Mouse (Mus musculus): ENCODE measurements around the gene Cabp2.
"Not testable (repeated sequence)": the region's sequence is repeated elsewhere in the genome, so short reads cannot be mapped to it uniquely, and the experiment has no call there.

Cabp2 gene

GRCm38 (mm10) chr19:4055947-4056693 lies 25.3 kb upstream of the Cabp2 start:
- CTCF ChIA-PET, result interaction anchor here (0.7 to 1.4 kb wide), 3 partner anchors 9 to 69 kb away, joined by 3 to 5 read pairs (median 4); no protein-coding TSS in a partner anchor

- CTCF ChIA-PET, result interaction anchor here (0.6 to 1.4 kb wide), 4 partner anchors 9 to 213 kb away, joined by 3 to 5 read pairs (median 4); no protein-coding TSS in a partner anchor
Observed at GRCm38 (mm10) chr19:4056727-4057126, 24.7 kb upstream of the Cabp2 start.

GRCm38 (mm10) chr19:4057389-4057788 lies 24.0 kb upstream of the Cabp2 start:
- CTCF ChIA-PET, result interaction anchor here (0.6 to 1.4 kb wide), 2 partner anchors 10 to 214 kb away, joined by 4 to 5 read pairs; no protein-coding TSS in a partner anchor

DNA sequence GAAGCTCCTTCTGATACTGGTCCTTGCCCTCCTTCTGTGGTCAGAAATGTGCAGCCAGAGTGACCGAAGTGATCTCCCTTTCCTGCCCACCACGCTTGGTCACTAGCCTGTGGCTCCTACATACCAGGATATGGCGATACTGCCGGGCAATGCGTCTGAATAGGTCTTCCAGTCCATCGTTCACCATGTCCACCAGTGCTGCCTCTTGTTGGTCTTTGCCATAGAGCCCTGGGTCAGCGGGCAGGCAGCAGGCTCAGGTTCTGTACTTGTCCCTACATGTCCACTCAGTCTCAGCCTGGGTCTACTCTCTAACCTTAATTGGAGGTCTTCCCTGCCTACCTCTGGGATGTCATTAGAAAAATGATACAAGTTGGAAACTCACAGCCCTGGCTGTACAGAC lies 23.4 kb upstream of the Cabp2 start:
- CTCF ChIA-PET, result no interaction called here

DNA sequence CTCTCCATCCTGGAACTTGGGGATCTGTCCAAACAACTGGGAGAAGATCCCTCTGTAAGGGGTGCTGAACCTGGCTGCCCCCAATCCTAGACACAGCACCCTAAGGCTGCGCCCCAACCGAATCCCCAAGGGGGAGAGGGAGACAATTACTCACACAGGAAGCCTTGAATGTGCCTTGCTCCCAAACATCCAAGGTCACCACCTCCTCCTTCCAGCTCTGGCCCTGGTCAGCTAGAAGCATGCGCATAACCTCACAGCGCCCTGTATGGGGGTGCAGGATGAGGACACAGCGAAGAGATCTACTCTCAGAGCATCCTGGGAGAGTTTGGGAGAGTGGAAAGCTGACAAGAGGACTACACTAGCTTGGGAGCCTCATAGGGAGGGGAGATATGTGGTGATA lies 22.8 kb upstream of the Cabp2 start:
- CTCF ChIA-PET, result no interaction called here

DNA sequence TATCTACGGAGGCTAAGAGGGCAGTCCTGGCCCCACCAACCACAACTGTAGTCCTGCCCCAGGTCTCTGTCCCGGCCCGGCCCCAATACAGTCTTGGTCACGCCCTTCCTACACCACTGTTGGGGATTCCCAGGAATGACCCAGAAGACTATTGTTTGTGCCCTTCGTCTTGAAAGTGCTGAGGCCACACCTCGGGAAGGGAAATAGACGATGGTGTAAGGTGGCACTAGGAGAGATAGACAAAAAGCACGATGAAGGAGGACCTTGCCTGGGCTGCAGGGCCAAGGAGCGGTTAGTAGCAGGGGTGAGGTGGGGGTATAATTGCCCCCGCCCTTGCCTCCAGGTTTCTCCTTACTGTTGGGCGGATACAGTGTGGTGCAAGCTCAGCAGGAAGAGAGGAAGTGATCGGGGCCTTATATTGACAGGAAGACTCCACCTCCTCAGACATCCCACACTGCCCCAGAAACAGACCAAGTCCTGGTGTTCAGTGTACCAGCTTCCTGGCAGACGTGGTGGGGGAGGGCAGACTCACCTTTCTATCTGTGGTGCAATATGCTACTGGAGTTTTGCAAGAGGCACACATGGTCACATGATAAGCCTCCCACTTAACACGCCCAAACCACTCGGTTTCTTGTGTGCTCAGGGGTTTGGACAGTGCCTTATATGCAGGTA lies 22.2 kb upstream of the Cabp2 start, which contains the start of gene Gstp3:
Gene Gstp3, minus strand, starts transcription at position 501 of the 672 bp plus-strand sequence.
- CTCF ChIA-PET, result interaction anchor here (0.5 kb wide), 1 partner anchor 318 kb away, joined by 3 read pairs; no protein-coding TSS in a partner anchor

GRCm38 (mm10) chr19:4060044-4060898 lies 21.1 kb upstream of the Cabp2 start:
- CTCF ChIA-PET, result not testable (repeated sequence)

DNA sequence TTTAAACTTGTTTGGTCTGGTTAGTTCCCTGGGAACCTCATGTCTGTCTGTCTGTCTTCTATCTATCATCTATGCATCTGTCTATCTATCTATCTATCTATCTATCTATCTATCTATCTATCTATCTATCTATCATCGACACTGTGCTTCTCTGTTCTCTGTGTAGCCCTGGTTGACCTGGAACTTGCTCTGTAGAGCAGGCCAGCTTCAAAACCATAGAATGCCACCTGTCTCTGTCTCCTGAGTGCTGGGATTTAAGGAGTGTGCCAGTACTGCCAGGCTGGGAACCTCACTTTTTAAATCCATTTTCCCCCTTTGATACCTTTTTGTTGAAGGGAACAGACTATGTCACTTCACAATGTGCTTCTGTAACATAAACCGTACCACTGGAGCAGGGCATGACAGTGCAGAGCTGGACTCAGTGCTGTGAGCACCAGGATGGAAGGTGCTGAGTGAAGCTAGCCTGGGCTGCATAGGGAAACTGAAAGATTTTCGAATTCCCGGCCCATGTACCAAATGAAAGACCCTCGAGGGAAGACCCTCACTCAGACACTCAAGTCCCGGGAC lies 20.4 kb upstream of the Cabp2 start:
- CTCF ChIA-PET, result interaction anchor here (0.5 kb wide), 1 partner anchor 35 kb away, joined by 3 read pairs; no protein-coding TSS in a partner anchor

DNA sequence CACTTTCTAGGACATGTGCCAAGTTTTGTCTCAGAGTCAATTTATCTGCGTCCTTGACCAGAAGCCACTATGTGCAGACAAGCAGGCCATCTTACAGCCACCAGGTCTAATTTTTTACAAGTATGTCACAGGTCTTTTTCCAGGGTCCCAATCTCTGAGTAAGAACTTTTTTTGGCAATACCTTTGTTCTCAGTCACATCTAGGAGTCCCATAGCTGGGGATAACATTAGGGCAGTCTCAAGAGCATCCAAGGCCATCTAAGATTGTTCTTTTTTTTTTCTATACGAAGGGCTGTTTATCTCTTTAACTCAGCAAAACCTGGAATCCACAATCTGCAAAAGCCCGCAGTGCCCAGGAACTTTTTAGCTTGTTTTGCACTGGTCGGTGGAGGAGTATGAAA lies 18.0 kb upstream of the Cabp2 start:
- CTCF ChIA-PET, result not testable (repeated sequence)

DNA sequence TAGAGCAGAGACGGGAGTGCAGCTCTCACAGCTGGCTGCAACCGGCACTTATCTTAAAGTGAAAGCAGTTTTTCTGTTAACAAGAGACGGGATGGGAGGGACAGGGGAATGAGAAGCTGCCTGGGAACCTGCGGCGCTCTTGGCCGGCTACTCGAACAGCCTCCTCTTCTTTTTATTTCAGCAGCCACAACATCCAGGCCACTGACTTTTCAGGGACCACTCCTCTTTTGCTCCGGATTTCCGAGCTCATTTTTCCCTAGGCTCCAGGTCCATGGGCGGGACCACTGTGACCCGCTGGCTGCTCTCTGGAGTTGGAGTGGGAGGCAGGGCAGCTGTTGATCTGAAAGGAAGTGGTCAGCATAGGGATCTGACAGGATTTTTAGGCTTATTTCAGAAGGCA lies 16.9 kb upstream of the Cabp2 start:
- CTCF ChIA-PET, result not testable (repeated sequence)

GRCm38 (mm10) chr19:4066280-4066679 lies 15.1 kb upstream of the Cabp2 start:
- CTCF ChIA-PET, result no interaction called here

DNA sequence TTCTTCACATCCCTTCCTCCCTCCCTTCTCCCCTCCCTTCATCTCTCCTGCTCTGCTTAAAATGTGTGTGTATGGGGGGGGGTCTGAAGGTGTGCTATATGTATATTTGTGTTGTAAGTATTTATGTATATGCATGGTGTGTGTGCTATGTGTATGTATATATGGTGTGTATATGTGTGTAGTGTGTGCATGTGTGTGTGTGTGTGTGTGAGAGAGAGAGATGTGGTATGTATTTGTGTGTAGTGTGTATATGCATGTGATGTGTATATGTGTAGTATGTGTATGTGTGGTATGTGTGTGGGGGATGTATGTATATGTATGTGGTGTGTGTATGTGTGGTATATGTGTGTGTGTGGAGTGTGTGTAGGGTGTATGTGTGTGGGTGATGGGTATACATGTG lies 14.5 kb upstream of the Cabp2 start:
- CTCF ChIA-PET, result no interaction called here

DNA sequence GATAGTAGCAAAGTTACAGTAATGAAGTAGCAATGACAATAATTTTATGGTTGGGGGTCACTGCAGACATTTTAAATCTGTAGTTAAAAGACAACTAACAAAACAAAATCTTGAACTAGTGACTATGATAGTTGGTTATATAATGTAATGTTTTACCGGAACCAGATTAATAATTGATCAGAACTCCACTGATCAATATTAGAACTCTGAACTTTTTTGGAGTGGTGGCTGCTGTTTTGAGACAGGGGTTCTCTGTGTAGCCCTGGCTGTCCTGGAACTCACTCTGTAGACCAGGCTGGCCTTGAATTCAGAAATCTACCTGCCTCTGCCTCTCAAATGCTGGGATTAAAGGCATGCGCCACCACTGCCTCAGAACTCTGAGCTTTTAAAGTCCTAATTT lies 13.1 kb upstream of the Cabp2 start:
- CTCF ChIA-PET, result interaction anchor here (1.1 kb wide), 1 partner anchor 12 kb away, joined by 4 read pairs; no protein-coding TSS in a partner anchor

DNA sequence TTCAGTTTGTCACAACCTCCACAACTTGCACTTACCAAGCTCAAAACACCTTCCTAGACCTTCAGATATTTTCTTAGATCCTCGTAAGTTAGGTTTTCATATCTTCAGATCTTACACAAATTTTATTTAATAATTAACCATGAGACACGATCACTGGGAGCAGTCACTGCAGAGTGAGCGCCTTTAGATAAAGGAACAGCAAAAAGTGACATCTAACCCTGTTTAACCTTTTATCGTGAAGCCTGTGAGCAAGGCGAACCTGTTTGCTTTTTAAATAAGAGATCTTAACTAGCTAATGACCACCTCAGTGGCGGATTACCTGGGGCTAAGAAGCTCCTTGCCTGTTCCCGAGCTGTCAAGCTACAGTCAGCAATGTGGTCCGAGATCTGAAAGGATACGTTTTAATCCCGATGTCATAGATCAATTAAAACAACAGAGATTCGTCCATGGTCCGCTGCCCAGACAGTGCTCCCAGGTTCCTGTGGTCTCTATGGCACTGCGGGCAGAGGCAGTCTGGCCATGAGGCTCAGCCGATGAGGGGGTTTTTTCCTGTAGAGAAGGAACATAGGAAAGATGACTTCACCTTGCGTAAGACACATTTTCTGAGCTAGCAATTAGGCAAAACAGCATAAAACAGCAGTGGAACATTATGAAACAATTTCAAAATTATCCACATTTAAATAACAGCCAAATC lies 12.5 kb upstream of the Cabp2 start:
- CTCF ChIA-PET, result interaction anchor here (1.1 kb wide), 1 partner anchor 13 kb away, joined by 4 read pairs; no protein-coding TSS in a partner anchor

DNA sequence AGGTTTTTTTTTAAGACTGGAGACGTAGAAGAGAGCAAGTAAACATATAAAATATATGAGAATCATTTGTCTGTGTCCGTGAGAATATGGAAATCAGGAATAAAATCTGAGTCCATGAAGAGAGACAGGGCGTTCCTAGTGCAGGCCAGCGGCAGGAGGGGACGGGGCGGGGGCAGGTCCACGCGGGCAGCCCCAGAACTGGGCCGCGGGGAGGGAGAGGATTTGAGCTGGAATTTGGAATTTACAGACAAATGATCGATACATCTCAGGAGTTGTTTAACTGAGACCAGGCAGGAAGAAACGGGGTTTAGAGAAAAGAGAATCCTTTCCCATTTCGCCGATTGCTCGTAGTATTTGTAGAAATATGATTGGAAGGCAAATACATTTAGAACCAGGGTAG lies 11.1 kb upstream of the Cabp2 start:
- CTCF ChIA-PET, result no interaction called here

- CTCF ChIA-PET, result no interaction called here
Observed at GRCm38 (mm10) chr19:4070756-4071155, 10.6 kb upstream of the Cabp2 start.

- CTCF ChIA-PET, result no interaction called here
Observed at GRCm38 (mm10) chr19:4071406-4071805, 10.0 kb upstream of the Cabp2 start.

GRCm38 (mm10) chr19:4072706-4073424 lies 8.5 kb upstream of the Cabp2 start:
- CTCF ChIA-PET, result no interaction called here

GRCm38 (mm10) chr19:4075531-4075930 lies 5.8 kb upstream of the Cabp2 start:
- CTCF ChIA-PET, result no interaction called here

GRCm38 (mm10) chr19:4079594-4079993 lies 1.8 kb upstream of the Cabp2 start:
- CTCF ChIA-PET, result no interaction called here

Measured in spleen, embryonic (tissue).